Mouse (Mus musculus) ES-E14 (cell line): ENCODE measurements around the gene Glul. TPM values are rescaled to one million over a fixed set of nuclear protein-coding genes. Genes with fewer than 3 reads are reported as not detected.

Experiments used
- DNase-seq: peaks from one replicate; pipeline ENCODE4 v3.0.0-alpha.2; 2013; ENCODE audit warnings: low read depth, low spot score
- H3K27ac ChIP-seq: 2 replicates; pipeline ENCODE4 v1.5.1; 2012; ENCODE audit warnings: low read depth, mild to moderate bottlenecking, low read length, moderate library complexity, mixed read lengths; ENCODE audit not compliant: poor library complexity, insufficient read depth, severe bottlenecking
- H3K36me3 ChIP-seq: 2 replicates; pipeline ENCODE4 v1.6.1; 2012; ENCODE audit warnings: mild to moderate bottlenecking, low read length, moderate library complexity, mixed read lengths; ENCODE audit not compliant: control insufficient read depth, poor library complexity, insufficient read depth, severe bottlenecking
- H3K4me1 ChIP-seq, 2 experiments: fragments of 150-350 bp in 1 of 2; sonication (generic) in 1 of 2; 2 replicates each; pipeline ENCODE4 v1.6.1; 2012; ENCODE audit warnings: low read length in 2 of 2, mild to moderate bottlenecking in 1 of 2, mixed read lengths in 1 of 2; ENCODE audit not compliant: control insufficient read depth in 2 of 2, insufficient read depth in 2 of 2, poor library complexity in 1 of 2
- H3K4me3 ChIP-seq, 2 experiments: fragments of 150-350 bp in 1 of 2; sonication (generic) in 1 of 2; 2 replicates each; pipeline ENCODE4 v1.5.1; 2012; ENCODE audit warnings: low read length in 2 of 2, low read depth in 1 of 2, mild to moderate bottlenecking in 1 of 2, mixed read lengths in 1 of 2; ENCODE audit not compliant: insufficient read depth in 1 of 2, poor library complexity in 1 of 2, severe bottlenecking in 1 of 2
- H3K9ac ChIP-seq: 2 replicates; pipeline ENCODE4 v1.6.1; 2012; ENCODE audit warnings: low read depth, mild to moderate bottlenecking, low read length, mixed read lengths; ENCODE audit not compliant: poor library complexity, insufficient read depth, severe bottlenecking
- H3K9me3 ChIP-seq: fragments of 150-350 bp; sonication (generic); 2 replicates; pipeline ENCODE4 v1.6.1; 2012; ENCODE audit warnings: low read depth, mild to moderate bottlenecking, low read length; ENCODE audit not compliant: control insufficient read depth, insufficient read depth
- CHD2 ChIP-seq: IDR thresholded peaks from 2 replicates; pipeline ENCODE4 v1.6.1; 2014; ENCODE audit warnings: mild to moderate bottlenecking, low read depth, low read length, inconsistent platforms
- HCFC1 ChIP-seq: IDR thresholded peaks from 2 replicates; pipeline ENCODE4 v1.6.1; 2012; ENCODE audit warnings: low read length, inconsistent platforms, borderline replicate concordance; ENCODE audit not compliant: insufficient read depth
- MAFK ChIP-seq: IDR thresholded peaks from 2 replicates; pipeline ENCODE4 v1.6.1; 2014; ENCODE audit warnings: mild to moderate bottlenecking, low read depth, low read length, inconsistent platforms; ENCODE audit not compliant: insufficient read depth
- ZC3H11A ChIP-seq: IDR thresholded peaks from 2 replicates; pipeline ENCODE4 v1.6.1; 2012; ENCODE audit warnings: low read depth, mild to moderate bottlenecking, inconsistent platforms, low read length, borderline replicate concordance
- ZNF384 ChIP-seq: IDR thresholded peaks from 2 replicates; pipeline ENCODE4 v1.6.1; 2012; ENCODE audit warnings: low read depth, low read length, inconsistent platforms
- in situ Hi-C, 2 experiments: fragments of 600-800 bp; cut with MboI; formaldehyde crosslinking; loops; one replicate each; pipeline ENCODE4 v1.15.1; 2025; ENCODE audit warnings: low sequenced_read_pairs in 2 of 2, inconsistent platforms in 1 of 2; ENCODE audit not compliant: unreplicated experiment in 2 of 2
- total RNA-seq: library from RNA; depleted of rRNA; stranded (reverse); fragments of 300-350 nt; gene quantifications from 2 replicates; pipeline ENCODE4 v1.2.3, GENCODE M21; 2012

Glul gene
- total RNA-seq, 1 experiment = 107 TPM

DNA sequence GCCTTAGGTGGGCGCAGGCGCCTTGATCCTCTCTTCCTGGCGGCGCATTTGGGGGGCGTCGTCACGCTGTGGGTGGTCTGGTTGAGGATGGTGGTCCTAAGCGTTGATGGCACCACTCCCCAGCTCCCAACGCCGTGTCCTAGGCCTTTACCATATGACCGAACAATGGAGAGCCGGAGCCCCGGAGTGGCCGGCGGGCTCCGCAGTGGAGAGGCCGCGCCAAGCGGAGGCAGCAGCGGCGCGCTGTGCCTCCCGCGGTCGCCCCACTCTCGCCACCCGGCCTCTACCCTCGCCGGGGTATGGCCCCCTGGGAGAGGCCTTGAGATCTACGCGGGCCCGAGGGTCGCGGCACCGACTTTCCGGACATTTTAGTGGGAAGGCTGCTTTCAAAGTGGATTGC, 637 bp downstream of the Glul start:
- H3K36me3 ChIP-seq = peaks cover 26% of the 10 kb centered on the region
- in situ Hi-C loops = no loop called here
- peaks cover 3 to 4% of the 10 kb centered on the region in 2 experiments; a peak in 1 of 4 replicates for H3K4me1 ChIP-seq
- 0 out of 2 replicates have a peak overlapping the region, but pooled peaks have one; percentile 30 for H3K27ac ChIP-seq
- TF ChIP-seq ZNF384 = no peak
- no peak for TF ChIP-seq ZC3H11A
- no peak for TF ChIP-seq CHD2
- no peak for TF ChIP-seq HCFC1
- no peak for TF ChIP-seq MAFK
- H3K9me3 ChIP-seq = no peaks in the 10 kb centered on the region
- H3K9ac ChIP-seq = peak overlapping the region; percentile 84
- peak overlapping the region; percentile 79 to 86 for H3K4me3 ChIP-seq
- no peak for DNase-seq

- DNase-seq = no peak
- TF ChIP-seq ZC3H11A (no peak), MAFK (no peak), CHD2 (no peak), HCFC1 (no peak), ZNF384 (no peak)
- peaks cover 30% of the 10 kb centered on the region for H3K36me3 ChIP-seq
- H3K27ac ChIP-seq = no peak overlapping the region
- H3K4me1 ChIP-seq = peaks cover 3 to 4% of the 10 kb centered on the region in 2 experiments; a peak in 1 of 4 replicates
- peak overlapping the region; percentile 79 to 86 for H3K4me3 ChIP-seq
- H3K9me3 ChIP-seq = no peaks in the 10 kb centered on the region
- peak overlapping the region; percentile 84 for H3K9ac ChIP-seq
- in situ Hi-C loops = no loop called here
Measured at GRCm38 (mm10) chr1:153900860-153901730, 1.4 kb downstream of the Glul start.

GRCm38 (mm10) chr1:153903006-153903405, 3.3 kb downstream of the Glul start:
- Histone ChIP-seq H3K9me3 (no peaks in the 10 kb centered on the region), H3K4me3 (no peak overlapping the region), H3K9ac (no peak overlapping the region), H3K4me1 (peaks cover 3 to 4% of the 10 kb centered on the region in 2 experiments; a peak in 1 of 4 replicates), H3K27ac (no peak overlapping the region), H3K36me3 (peaks cover 46% of the 10 kb centered on the region)
- TF ChIP-seq ZNF384 (no peak), MAFK (no peak), ZC3H11A (no peak), CHD2 (no peak), HCFC1 (no peak)
- in situ Hi-C loops = no loop called here
- DNase-seq = no peak

DNA sequence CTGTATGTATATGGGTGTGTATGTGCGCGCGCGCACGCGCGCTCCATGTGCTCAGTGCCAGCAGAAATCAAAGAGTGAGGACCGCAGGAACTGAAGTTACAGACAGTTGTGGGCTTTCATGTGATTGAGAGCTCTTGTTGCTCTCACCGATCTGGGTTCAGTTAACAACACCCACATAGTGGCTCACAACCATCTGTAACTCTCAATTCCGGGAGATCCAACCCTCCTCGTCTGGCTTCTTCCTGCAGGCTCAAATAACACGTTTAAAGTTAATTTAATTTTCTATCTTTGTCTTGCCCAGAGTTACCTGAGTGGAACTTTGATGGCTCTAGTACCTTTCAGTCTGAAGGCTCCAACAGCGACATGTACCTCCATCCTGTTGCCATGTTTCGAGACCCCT, 4.5 kb downstream of the Glul start:
- no peak overlapping the region for H3K4me3 ChIP-seq

More for the DNA sequence above, 4.5 kb downstream of the Glul start:
- Histone ChIP-seq H3K9me3 (no peaks in the 10 kb centered on the region), H3K9ac (no peak overlapping the region), H3K27ac (no peak overlapping the region), H3K36me3 (peaks cover 55% of the 10 kb centered on the region), H3K4me1 (peaks cover 0 to 4% of the 10 kb centered on the region in 2 experiments; a peak in 1 of 4 replicates)
- no peak for DNase-seq
- no peak for TF ChIP-seq MAFK
- TF ChIP-seq CHD2 = no peak
- TF ChIP-seq ZC3H11A = no peak
- TF ChIP-seq ZNF384 = no peak
- TF ChIP-seq HCFC1 = no peak
- in situ Hi-C loops = no loop called here
